Mouse (Mus musculus) liver, adult 2 months (tissue): Measurements from ENCODE around the gene Rps27. TPM values are rescaled to one million over a fixed set of nuclear protein-coding genes. Genes with fewer than 3 reads are reported as not detected.

ENCODE experiments used
- DNase-seq: peaks from one replicate; pipeline ENCODE4 v3.0.0-alpha.2; 2011; ENCODE audit warnings: low read depth, low spot score; ENCODE audit errors: extremely low read depth
- H3K27ac ChIP-seq: fragments of 200-500 bp; replicated peaks from 2 replicates; pipeline ENCODE4 v1.5.1; 2012; ENCODE audit warnings: low read depth, mild to moderate bottlenecking, control low read depth, inconsistent platforms, low read length; ENCODE audit not compliant: insufficient read depth
- H3K27me3 ChIP-seq: fragments of 200-500 bp; 2 replicates; pipeline ENCODE4 v1.6.1; 2012; ENCODE audit warnings: mild to moderate bottlenecking, moderate library complexity, low read length, inconsistent platforms; ENCODE audit not compliant: control insufficient read depth, insufficient read depth
- H3K36me3 ChIP-seq: fragments of 200-500 bp; 2 replicates; pipeline ENCODE4 v1.6.1; 2012; ENCODE audit warnings: low read length, inconsistent platforms; ENCODE audit not compliant: control insufficient read depth, insufficient read depth
- H3K4me1 ChIP-seq: fragments of 200-500 bp; 2 replicates; pipeline ENCODE4 v1.6.1; 2011; ENCODE audit warnings: low read length; ENCODE audit not compliant: control insufficient read depth, insufficient read depth
- H3K4me3 ChIP-seq: fragments of 200-500 bp; 2 replicates; pipeline ENCODE4 v1.5.1; 2011; ENCODE audit warnings: low read depth, mild to moderate bottlenecking, control low read depth, low read length, moderate library complexity; ENCODE audit not compliant: insufficient read depth
- H3K79me2 ChIP-seq: fragments of 200-500 bp; 2 replicates; pipeline ENCODE4 v1.6.1; 2012; ENCODE audit warnings: inconsistent platforms, mild to moderate bottlenecking, low read length, moderate library complexity; ENCODE audit not compliant: control insufficient read depth, insufficient read depth
- H3K9ac ChIP-seq: fragments of 200-500 bp; 2 replicates; pipeline ENCODE4 v1.6.1; 2012; ENCODE audit warnings: low read depth, mild to moderate bottlenecking, control low read depth, inconsistent platforms, low read length
- CTCF ChIP-seq: fragments of 200-500 bp; IDR thresholded peaks from 2 replicates; pipeline ENCODE4 v1.5.1; 2011; ENCODE audit warnings: low read depth, low read length, control low read depth
- POLR2A ChIP-seq: fragments of 200-500 bp; IDR thresholded peaks from 2 replicates; pipeline ENCODE4 v1.6.1; 2011; ENCODE audit warnings: low read length, control low read depth; ENCODE audit not compliant: insufficient read depth; ENCODE audit errors: extremely low read depth
- WGBS: fragments of 180-500 bp; shearing (Covaris S2); methylation state at CpG from one replicate; pipeline ENCODE4 v1.1.7; 2018; 5-methylcytosine and 5-hydroxymethylcytosine counted together
- polyA plus RNA-seq: library from polyadenylated mRNA; depleted of rRNA; stranded (reverse); fragments of >200 nt; gene quantifications from 2 replicates; pipeline ENCODE4 v1.2.3, GENCODE M21; 2012
- total RNA-seq: library from RNA; depleted of rRNA; stranded (reverse); fragments of >200 nt; gene quantifications from 2 replicates; pipeline ENCODE4 v1.2.3, GENCODE M21; 2014

The Rps27 gene
- total and polyA plus RNA-seq, 2 experiments, result 226 to 904 TPM

GRCm38 (mm10) chr3:90242984-90243775, 29.7 kb upstream of the Rps27 start, which contains the start of gene Creb3l4:
TSS of gene Creb3l4 (minus strand) at chr3:90243512.
- DNase-seq, result no peak

GRCm38 (mm10) chr3:90241669-90242358, 28.4 kb upstream of the Rps27 start:
- 89% methylated on average over 10 of the region's 10 CpGs for WGBS
- Histone ChIP-seq H3K36me3 (no peaks in the 10 kb centered on the region), H3K9ac (no peak overlapping the region), H3K79me2 (no peaks in the 10 kb centered on the region), H3K4me1 (peaks cover 3% of the 10 kb centered on the region; the same call in 1 of the 2 replicates), H3K27ac (no peak overlapping the region), H3K4me3 (no peak overlapping the region), H3K27me3 (no peaks in the 10 kb centered on the region)
- no peak for DNase-seq
- TF ChIP-seq CTCF (no peak), POLR2A (no peak)

More at GRCm38 (mm10) chr3:90242984-90243775, 29.7 kb upstream of the Rps27 start, which contains the start of gene Creb3l4:
- TF ChIP-seq POLR2A, result no peak
- TF ChIP-seq CTCF, result no peak
- no peak within 1 kb of the TSS for H3K27ac ChIP-seq
- no peaks in the 10 kb centered on the region for H3K36me3 ChIP-seq
- no peaks in the 10 kb centered on the region; the same call in 1 of the 2 replicates for H3K79me2 ChIP-seq
- WGBS, result 46% methylated on average over 19 of the region's 19 CpGs
- peaks cover 5% of the 10 kb centered on the region; the same call in 1 of the 2 replicates for H3K4me1 ChIP-seq
- H3K4me3 ChIP-seq, result peak within 1 kb of the TSS; percentile 3; the same call in 1 of the 2 replicates
- no peaks in the 10 kb centered on the region for H3K27me3 ChIP-seq
- no peak within 1 kb of the TSS for H3K9ac ChIP-seq

GRCm38 (mm10) chr3:90241251-90241650, 27.8 kb upstream of the Rps27 start:
- Histone ChIP-seq H3K4me3 (no peak overlapping the region), H3K27ac (no peak overlapping the region), H3K36me3 (no peaks in the 10 kb centered on the region), H3K9ac (no peak overlapping the region), H3K4me1 (peaks cover 3% of the 10 kb centered on the region; the same call in 1 of the 2 replicates), H3K79me2 (no peaks in the 10 kb centered on the region), H3K27me3 (no peaks in the 10 kb centered on the region)
- TF ChIP-seq POLR2A (no peak), CTCF (no peak)
- 87% methylated on average over 2 of the region's 2 CpGs for WGBS
- peak; percentile 67 for DNase-seq

DNA sequence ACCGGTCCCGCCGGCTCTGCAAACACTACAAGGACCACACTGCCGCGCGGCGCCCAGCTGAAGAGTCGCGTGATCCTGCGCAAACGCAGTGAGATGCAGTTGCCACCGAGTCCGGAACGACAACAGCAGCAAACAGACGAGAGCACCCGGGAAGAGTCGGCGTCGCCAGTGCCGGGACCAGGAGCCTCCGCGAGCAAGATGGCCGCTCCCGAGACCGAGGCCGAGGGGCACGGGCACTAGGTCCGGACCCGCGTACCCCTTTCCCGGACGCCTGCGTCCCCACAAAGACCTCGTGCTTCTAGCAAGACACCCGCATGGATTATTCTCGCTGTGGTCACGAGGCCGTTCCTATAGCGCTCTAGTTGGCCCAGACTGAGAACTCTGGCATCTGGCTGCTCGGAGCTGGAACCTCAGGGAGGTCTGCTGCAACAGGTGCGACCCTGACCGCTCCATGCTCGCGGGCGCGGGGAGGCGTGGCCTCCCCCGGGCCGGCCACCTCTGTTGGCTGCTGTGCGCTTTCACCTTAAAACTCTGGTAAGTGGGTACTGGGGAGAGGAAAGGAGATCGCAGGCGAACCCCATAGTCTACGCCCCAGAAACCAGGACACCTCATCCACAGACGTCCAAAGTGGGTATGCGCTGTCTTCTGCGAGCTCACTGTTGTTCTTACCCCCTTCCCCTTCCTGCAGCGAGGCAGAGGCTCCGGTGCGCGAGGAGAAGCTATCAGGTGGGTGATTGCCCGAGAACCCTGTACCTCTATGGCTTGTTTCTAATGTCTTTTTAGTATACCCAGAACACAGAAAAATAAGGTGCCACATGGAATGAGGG, 18.3 kb upstream of the Rps27 start, which contains the start of gene Jtb:
Gene Jtb (plus strand): TSS at position 91 of the 827 bp plus-strand sequence.
- Histone ChIP-seq H3K9ac (peak within 1 kb of the TSS; percentile 89), H3K4me3 (peak within 1 kb of the TSS; percentile 84), H3K4me1 (peaks cover 6% of the 10 kb centered on the region), H3K27me3 (no peaks in the 10 kb centered on the region), H3K27ac (peak within 1 kb of the TSS; percentile 87), H3K36me3 (peaks cover 16% of the 10 kb centered on the region), H3K79me2 (no peaks in the 10 kb centered on the region)
- DNase-seq, result peak; percentile 90
- TF ChIP-seq POLR2A (peak; percentile 88), CTCF (no peak)
- under 1% methylated on average over 61 of the region's 61 CpGs for WGBS

GRCm38 (mm10) chr3:90231075-90231474, 17.6 kb upstream of the Rps27 start:
- WGBS, result 22% methylated on average over 8 of the region's 8 CpGs

More at GRCm38 (mm10) chr3:90231075-90231474, 17.6 kb upstream of the Rps27 start:
- Histone ChIP-seq H3K9ac (peak overlapping the region; percentile 45; the same call in 1 of the 2 replicates), H3K36me3 (peaks cover 16% of the 10 kb centered on the region), H3K4me3 (peak overlapping the region; percentile 84), H3K27me3 (no peaks in the 10 kb centered on the region), H3K79me2 (no peaks in the 10 kb centered on the region), H3K27ac (peak overlapping the region; percentile 30), H3K4me1 (peaks cover 6% of the 10 kb centered on the region)
- no peak for DNase-seq
- no peak for TF ChIP-seq CTCF
- no peak for TF ChIP-seq POLR2A
